Mouse (Mus musculus) neural tube, embryonic 15.5 days (tissue): ENCODE data around the gene Mpig6b. TPM values are rescaled to one million over a fixed set of nuclear protein-coding genes. Genes with fewer than 3 reads are reported as not detected.

Experiments used
- ATAC-seq: fragments of 200-750 bp; cut with Nextera tagmentation; 2 replicates; pipeline ENCODE4 v1.8.0; 2017; ENCODE audit warnings: mild to moderate bottlenecking, moderate TSS enrichment, moderate library complexity; ENCODE audit not compliant: low FRiP score
- H3K27ac ChIP-seq: fragments of 300-500 bp; sonication (generic); replicated peaks from 2 replicates; pipeline ENCODE4 v1.5.1; 2015; ENCODE audit warnings: mild to moderate bottlenecking, inconsistent platforms
- H3K27me3 ChIP-seq: fragments of 300-500 bp; sonication (generic); replicated peaks from 2 replicates; pipeline ENCODE4 v1.6.1; 2015; ENCODE audit warnings: inconsistent platforms
- H3K36me3 ChIP-seq: fragments of 300-500 bp; sonication (generic); 2 replicates; pipeline ENCODE4 v1.6.1; 2015; ENCODE audit warnings: inconsistent platforms
- H3K4me1 ChIP-seq: fragments of 300-500 bp; sonication (generic); 2 replicates; pipeline ENCODE4 v1.6.1; 2015; ENCODE audit warnings: inconsistent platforms
- H3K4me2 ChIP-seq: fragments of 300-500 bp; sonication (generic); 2 replicates; pipeline ENCODE4 v1.6.1; 2015; ENCODE audit warnings: inconsistent platforms, mild to moderate bottlenecking, moderate library complexity
- H3K4me3 ChIP-seq: fragments of 300-500 bp; sonication (generic); replicated peaks from 2 replicates; pipeline ENCODE4 v1.5.1; 2015; ENCODE audit warnings: mild to moderate bottlenecking, inconsistent platforms
- H3K9ac ChIP-seq: fragments of 300-500 bp; sonication (generic); replicated peaks from 2 replicates; pipeline ENCODE4 v1.6.1; 2015; ENCODE audit warnings: mild to moderate bottlenecking, inconsistent platforms
- H3K9me3 ChIP-seq: fragments of 300-500 bp; sonication (generic); replicated peaks from 2 replicates; pipeline ENCODE4 v1.6.1; 2016; ENCODE audit warnings: inconsistent platforms
- WGBS: fragments of 180-500 bp; shearing (Covaris S2); methylation state at CpG from one replicate; pipeline ENCODE4 v1.1.7; 2015; ENCODE audit warnings: mixed read lengths; 5-methylcytosine and 5-hydroxymethylcytosine counted together
- polyA plus RNA-seq: library from polyadenylated mRNA; unstranded; fragments of >200 nt; fragmentation: Nextera tagmentation; extraction: Ambion mirVana; gene quantifications from 2 replicates; pipeline ENCODE4 v1.2.1, GENCODE M21; 2015

Gene Mpig6b
- polyA plus RNA-seq, 1 experiment from 2014 or later, result 0.17 TPM

DNA sequence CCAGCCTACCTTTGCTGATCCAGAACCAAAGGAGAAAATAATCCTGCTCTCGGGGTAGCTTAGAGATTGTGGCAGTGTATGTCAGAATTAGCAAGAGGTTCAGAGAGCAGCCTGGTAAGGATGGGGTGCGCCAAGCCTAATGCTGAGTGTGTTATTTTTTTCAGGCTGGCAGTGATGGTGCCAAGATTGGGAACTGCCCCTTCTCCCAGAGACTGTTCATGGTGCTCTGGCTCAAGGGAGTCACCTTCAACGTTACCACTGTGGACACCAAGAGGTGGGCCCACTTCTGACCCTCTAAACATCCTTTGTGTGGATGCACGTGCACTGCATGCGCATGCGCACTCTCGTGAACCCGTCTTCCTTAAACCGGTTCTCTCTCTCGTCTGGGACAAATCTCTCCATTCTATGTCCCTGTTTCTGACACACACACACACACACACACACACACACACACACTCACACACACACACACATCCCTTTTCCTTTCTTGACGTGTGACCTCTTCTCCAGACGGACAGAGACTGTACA is 13.6 kb downstream of the Mpig6b start:
- ATAC-seq, result no peak
- 81% methylated on average over 12 of the region's 12 CpGs for WGBS
- H3K9me3 ChIP-seq, result no peaks in the 10 kb centered on the region
- H3K36me3 ChIP-seq, result peaks cover 2% of the 10 kb centered on the region; the same call in 1 of the 2 replicates
- peak overlapping the region; percentile 60 for H3K4me2 ChIP-seq
- H3K9ac ChIP-seq, result 0 out of 2 replicates have a peak overlapping the region, but pooled peaks have one; percentile 51
- peak overlapping the region; percentile 42 for H3K4me3 ChIP-seq
- no peaks in the 10 kb centered on the region for H3K27me3 ChIP-seq
- H3K27ac ChIP-seq, result peak overlapping the region; percentile 83
- peaks cover 40% of the 10 kb centered on the region for H3K4me1 ChIP-seq

DNA sequence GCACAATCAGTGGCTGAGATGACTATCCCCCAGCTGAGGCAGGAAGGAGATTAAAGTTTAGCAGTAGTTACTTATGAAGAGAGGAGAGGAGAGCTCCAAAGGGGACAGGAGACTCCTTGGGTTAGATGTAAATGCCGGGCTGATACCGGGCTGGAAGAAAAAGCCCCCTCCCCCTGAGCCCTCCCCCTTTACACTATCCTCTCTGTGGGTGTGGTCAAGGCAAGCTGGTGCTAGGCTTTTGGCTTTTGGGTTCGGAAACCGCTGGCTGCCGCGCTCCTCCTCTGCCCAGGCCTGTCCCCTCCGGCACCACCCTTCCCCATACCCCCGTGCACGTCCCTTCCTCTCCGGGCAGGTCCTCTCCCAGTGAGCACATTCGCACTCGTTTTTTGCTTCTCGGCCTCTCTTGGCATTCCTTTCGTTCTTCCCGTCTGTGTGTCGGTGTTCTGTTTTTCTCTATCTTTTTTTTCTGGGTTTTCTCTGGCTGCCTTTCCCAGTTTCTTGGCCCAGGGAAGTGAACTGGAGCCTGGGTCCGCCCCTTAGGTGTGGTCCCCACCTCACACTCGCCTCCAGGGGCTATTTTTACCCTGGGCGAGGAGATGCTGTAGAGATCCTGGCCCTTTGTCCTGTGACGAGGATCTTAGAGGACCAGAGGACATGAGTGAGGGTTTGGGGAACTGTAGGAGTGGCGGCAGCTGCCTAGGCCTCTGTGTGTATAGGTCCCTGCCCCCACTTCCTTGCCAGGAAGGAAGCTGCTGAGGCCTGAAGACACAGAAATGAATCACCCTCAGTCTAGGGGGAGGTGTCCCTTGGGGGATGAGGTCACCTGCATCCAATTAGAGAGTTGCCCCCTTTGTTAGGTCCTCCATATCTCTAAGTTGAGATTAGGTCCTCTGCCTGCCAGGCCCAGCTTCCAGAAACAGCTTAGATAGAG is 14.6 kb downstream of the Mpig6b start:
- ATAC-seq, result no peak
- peak overlapping the region; percentile 51 for H3K9ac ChIP-seq
- 6% methylated on average over 21 of the region's 21 CpGs for WGBS
- H3K9me3 ChIP-seq, result no peaks in the 10 kb centered on the region
- peaks cover 2% of the 10 kb centered on the region; the same call in 1 of the 2 replicates for H3K36me3 ChIP-seq
- H3K4me3 ChIP-seq, result peak overlapping the region; percentile 42
- H3K27ac ChIP-seq, result peak overlapping the region; percentile 83
- H3K4me2 ChIP-seq, result peak overlapping the region; percentile 60
- H3K4me1 ChIP-seq, result peaks cover 46% of the 10 kb centered on the region
- H3K27me3 ChIP-seq, result no peaks in the 10 kb centered on the region

GRCm38 (mm10) chr17:35050126-35050750 is 15.7 kb downstream of the Mpig6b start:
- peaks cover 2% of the 10 kb centered on the region; the same call in 1 of the 2 replicates for H3K36me3 ChIP-seq
- no peaks in the 10 kb centered on the region for H3K27me3 ChIP-seq
- peaks cover 51% of the 10 kb centered on the region for H3K4me1 ChIP-seq
- peak overlapping the region; percentile 60 for H3K4me2 ChIP-seq
- H3K9ac ChIP-seq, result peak overlapping the region; percentile 44
- no peak for ATAC-seq
- peak overlapping the region; percentile 82 for H3K27ac ChIP-seq
- peak overlapping the region; percentile 42 for H3K4me3 ChIP-seq
- no peaks in the 10 kb centered on the region for H3K9me3 ChIP-seq
- under 1% methylated on average over 26 of the region's 27 CpGs for WGBS

GRCm38 (mm10) chr17:35049561-35050016 is 16.4 kb downstream of the Mpig6b start, which contains the start of gene Clic1:
Clic1 (plus strand) TSS chr17:35049966.
- Histone ChIP-seq H3K9ac (peak within 1 kb of the TSS; percentile 44), H3K4me3 (peak within 1 kb of the TSS; percentile 42), H3K4me1 (peaks cover 51% of the 10 kb centered on the region), H3K36me3 (peaks cover 2% of the 10 kb centered on the region; the same call in 1 of the 2 replicates), H3K4me2 (peak within 1 kb of the TSS; percentile 60), H3K27ac (peak within 1 kb of the TSS; percentile 82), H3K9me3 (no peaks in the 10 kb centered on the region), H3K27me3 (no peaks in the 10 kb centered on the region)
- ATAC-seq, result no peak
- 5% methylated on average over 11 of the region's 11 CpGs for WGBS

DNA sequence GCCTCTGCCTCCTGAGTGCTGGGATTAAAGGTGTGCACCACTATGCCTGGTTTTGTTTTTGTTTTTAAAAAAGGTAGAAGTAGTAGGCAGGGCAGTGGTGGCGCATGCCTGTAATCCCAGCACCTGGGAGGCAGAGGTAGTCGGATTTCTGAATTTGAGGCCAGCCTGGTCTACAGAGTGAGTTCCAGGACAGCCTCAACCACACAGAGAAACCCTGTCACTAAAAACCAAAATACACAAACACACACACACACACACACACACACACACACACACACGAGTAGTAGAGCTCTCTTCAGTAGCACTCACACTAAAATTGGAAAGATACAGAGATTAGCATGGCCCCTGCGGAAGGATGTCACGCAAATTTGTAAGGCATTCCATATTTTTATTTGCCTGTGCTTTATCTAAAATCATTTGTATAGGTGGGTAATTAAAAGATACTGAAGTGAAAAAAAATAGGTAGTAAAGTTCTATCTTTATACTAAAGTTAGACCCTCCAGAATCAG is 17.0 kb downstream of the Mpig6b start:
- H3K36me3 ChIP-seq, result no peaks in the 10 kb centered on the region
- H3K27me3 ChIP-seq, result no peaks in the 10 kb centered on the region
- no peak overlapping the region for H3K9ac ChIP-seq
- H3K4me3 ChIP-seq, result no peak overlapping the region
- H3K4me1 ChIP-seq, result peaks cover 51% of the 10 kb centered on the region
- WGBS, result 78% methylated on average over 5 of the region's 5 CpGs
- no peak for ATAC-seq
- no peaks in the 10 kb centered on the region for H3K9me3 ChIP-seq
- no peak overlapping the region for H3K4me2 ChIP-seq
- peak overlapping the region; percentile 82 for H3K27ac ChIP-seq

- no peak for ATAC-seq
- H3K4me3 ChIP-seq, result no peak overlapping the region
- no peaks in the 10 kb centered on the region for H3K9me3 ChIP-seq
- H3K36me3 ChIP-seq, result no peaks in the 10 kb centered on the region
- WGBS, result 44% methylated on average over 11 of the region's 11 CpGs
- H3K9ac ChIP-seq, result no peak overlapping the region
- peak overlapping the region; percentile 82 for H3K27ac ChIP-seq
- H3K4me1 ChIP-seq, result peaks cover 51% of the 10 kb centered on the region
- H3K4me2 ChIP-seq, result peak overlapping the region; percentile 11; the same call in 1 of the 2 replicates
- H3K27me3 ChIP-seq, result no peaks in the 10 kb centered on the region
These were observed 17.6 kb downstream of the Mpig6b start for GRCm38 (mm10) chr17:35048149-35048931.

GRCm38 (mm10) chr17:35047688-35048087 is 18.3 kb downstream of the Mpig6b start:
- no peak for ATAC-seq
- Histone ChIP-seq H3K27me3 (no peaks in the 10 kb centered on the region), H3K36me3 (no peaks in the 10 kb centered on the region), H3K4me2 (peak overlapping the region; percentile 11; the same call in 1 of the 2 replicates), H3K27ac (peak overlapping the region; percentile 82), H3K9ac (no peak overlapping the region), H3K4me1 (peaks cover 48% of the 10 kb centered on the region), H3K4me3 (no peak overlapping the region), H3K9me3 (no peaks in the 10 kb centered on the region)
- 38% methylated on average over 1 of the region's 1 CpGs for WGBS

GRCm38 (mm10) chr17:35046681-35047455 is 19.1 kb downstream of the Mpig6b start, which contains the start of gene Msh5:
Msh5 (minus strand) TSS chr17:35046745.
- Histone ChIP-seq H3K9me3 (no peaks in the 10 kb centered on the region), H3K4me2 (peak within 1 kb of the TSS; percentile 94)

DNA sequence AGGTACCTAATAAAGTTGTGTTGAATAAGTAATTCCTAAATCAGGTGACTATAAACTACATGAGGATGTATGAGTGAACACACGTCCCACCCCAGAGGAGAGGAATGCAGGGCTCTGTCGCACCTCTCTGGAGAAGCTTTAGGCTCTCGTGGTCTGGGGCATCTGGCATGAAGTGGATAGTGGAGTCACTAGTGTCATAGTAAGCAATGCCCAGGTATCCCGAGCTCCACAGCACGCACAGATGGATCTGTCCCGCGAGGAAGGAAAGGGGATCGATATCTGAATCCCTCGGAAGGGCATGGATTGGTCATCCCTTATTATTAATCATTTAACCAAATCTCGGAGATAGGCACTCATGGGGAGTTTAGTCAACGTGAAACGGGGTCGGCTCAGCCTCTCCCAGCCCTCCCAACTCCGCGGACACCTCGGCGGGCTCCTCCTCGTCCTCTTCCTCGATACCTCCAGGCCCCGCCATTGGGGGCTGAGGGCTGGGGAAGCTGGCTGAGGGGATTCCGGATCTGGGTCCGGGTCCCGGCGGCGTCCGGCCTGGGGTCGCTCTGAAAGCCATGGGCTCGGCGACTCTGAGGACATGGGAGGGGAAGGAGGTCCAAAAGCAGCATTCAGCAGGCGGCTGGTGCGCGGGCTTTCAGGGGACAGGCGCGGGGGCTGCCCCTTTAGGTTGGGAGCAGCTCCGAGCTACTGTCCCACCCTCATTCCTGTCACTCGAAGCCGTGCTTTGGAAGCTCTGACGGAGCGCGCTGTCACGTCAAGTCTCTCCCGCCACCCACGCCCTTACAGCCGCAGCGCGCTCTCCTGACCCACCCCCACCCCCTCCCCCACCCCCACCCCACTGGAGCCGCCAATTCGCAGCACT is 19.9 kb downstream of the Mpig6b start:
- Histone ChIP-seq H3K27me3 (no peaks in the 10 kb centered on the region), H3K9ac (peak overlapping the region; percentile 73), H3K9me3 (no peaks in the 10 kb centered on the region), H3K4me3 (peak overlapping the region; percentile 59), H3K27ac (peak overlapping the region; percentile 67), H3K36me3 (no peaks in the 10 kb centered on the region), H3K4me1 (peaks cover 33% of the 10 kb centered on the region), H3K4me2 (peak overlapping the region; percentile 94)
- WGBS, result 6% methylated on average over 47 of the region's 48 CpGs
- peak; percentile 49 for ATAC-seq

More at GRCm38 (mm10) chr17:35046681-35047455, 19.1 kb downstream of the Mpig6b start, which contains the start of gene Msh5:
- Histone ChIP-seq H3K36me3 (no peaks in the 10 kb centered on the region), H3K27ac (peak within 1 kb of the TSS; percentile 67), H3K27me3 (no peaks in the 10 kb centered on the region), H3K9ac (peak within 1 kb of the TSS; percentile 73), H3K4me3 (peak within 1 kb of the TSS; percentile 59), H3K4me1 (peaks cover 41% of the 10 kb centered on the region)
- peak; percentile 96 for ATAC-seq
- WGBS, result 2% methylated on average over 33 of the region's 33 CpGs
